Mouse (Mus musculus) limb, embryonic 11.5 days (tissue): ENCODE measurements at regions not wholly inside any gene's neighbourhood (a gene's known extent, or its start where the extent isn't known, plus 50 kb on each side); places are given as distances from the start of the nearest gene placed in this dataset.

ENCODE experiments used
- ATAC-seq: fragments of 200-750 bp; cut with Nextera tagmentation; 2 replicates; pipeline ENCODE4 v1.8.0; 2017; ENCODE audit warnings: low read depth; ENCODE audit not compliant: insufficient number of reproducible peaks, low FRiP score, low TSS enrichment
- DNase-seq: peaks from one replicate; pipeline ENCODE4 v3.0.0-alpha.2; 2015; ENCODE audit warnings: low spot score
- H3K27ac ChIP-seq: fragments of 300-500 bp; sonication (generic); replicated peaks from 2 replicates; pipeline ENCODE4 v1.5.1; 2014; ENCODE audit warnings: low read depth, mild to moderate bottlenecking, low read length
- H3K27me3 ChIP-seq: fragments of 300-500 bp; sonication (generic); 2 replicates; pipeline ENCODE4 v1.6.1; 2014; ENCODE audit warnings: mild to moderate bottlenecking, low read length, mixed read lengths; ENCODE audit not compliant: control insufficient read depth, insufficient read depth
- H3K36me3 ChIP-seq: fragments of 300-500 bp; sonication (generic); 2 replicates; pipeline ENCODE4 v1.6.1; 2014; ENCODE audit warnings: mild to moderate bottlenecking, low read length, moderate library complexity, mixed read lengths; ENCODE audit not compliant: control insufficient read depth, insufficient read depth
- H3K4me1 ChIP-seq: fragments of 300-500 bp; sonication (generic); 2 replicates; pipeline ENCODE4 v1.6.1; 2014; ENCODE audit warnings: low read length, mixed read lengths; ENCODE audit not compliant: control insufficient read depth, insufficient read depth
- H3K4me2 ChIP-seq: fragments of 300-500 bp; sonication (generic); 2 replicates; pipeline ENCODE4 v1.6.1; 2014; ENCODE audit warnings: low read depth, mild to moderate bottlenecking, moderate library complexity; ENCODE audit not compliant: severe bottlenecking
- H3K4me3 ChIP-seq: fragments of 300-500 bp; sonication (generic); 2 replicates; pipeline ENCODE4 v1.5.1; 2014; ENCODE audit warnings: low read depth, low read length
- H3K9ac ChIP-seq: fragments of 300-500 bp; sonication (generic); 2 replicates; pipeline ENCODE4 v1.6.1; 2014; ENCODE audit warnings: mild to moderate bottlenecking, low read length
- H3K9me3 ChIP-seq: fragments of 300-500 bp; sonication (generic); 2 replicates; pipeline ENCODE4 v1.6.1; 2016; ENCODE audit warnings: low read length; ENCODE audit not compliant: control insufficient read depth
- WGBS: fragments of 180-500 bp; shearing (Covaris S2); extraction: QIAGEN DNeasy Blood & Tissue Kit; methylation state at CpG from one replicate; pipeline ENCODE4 v1.1.7; 2014; 5-methylcytosine and 5-hydroxymethylcytosine counted together

- H3K4me2 ChIP-seq: no peak overlapping the region
- no peak for DNase-seq
- no peaks in the 10 kb centered on the region for H3K36me3 ChIP-seq
Measured at GRCm38 (mm10) chr2:61361394-61361793, 217.0 kb upstream of the Tank start.

GRCm38 (mm10) chr2:61354104-61354503, 224.3 kb upstream of the Tank start:
- Histone ChIP-seq H3K4me1 (peaks cover 12% of the 10 kb centered on the region), H3K4me3 (no peak overlapping the region), H3K4me2 (peak overlapping the region; percentile 12; the same call in 1 of the 2 replicates), H3K9me3 (no peaks in the 10 kb centered on the region), H3K9ac (no peak overlapping the region), H3K36me3 (no peaks in the 10 kb centered on the region), H3K27ac (peak overlapping the region; percentile 70), H3K27me3 (no peaks in the 10 kb centered on the region)
- DNase-seq (peak; percentile 66), ATAC-seq (peak; percentile 84)
- WGBS: 13% methylated on average over 8 of the region's 8 CpGs

More at GRCm38 (mm10) chr2:61361394-61361793, 217.0 kb upstream of the Tank start:
- H3K9me3 ChIP-seq: no peaks in the 10 kb centered on the region
- H3K27me3 ChIP-seq: no peaks in the 10 kb centered on the region
- ATAC-seq: no peak
- 84% methylated on average over 2 of the region's 2 CpGs for WGBS
- H3K9ac ChIP-seq: no peak overlapping the region
- H3K4me3 ChIP-seq: no peak overlapping the region
- no peak overlapping the region for H3K27ac ChIP-seq
- no peaks in the 10 kb centered on the region for H3K4me1 ChIP-seq

GRCm38 (mm10) chr2:61347451-61347850, 230.9 kb upstream of the Tank start:
- H3K36me3 ChIP-seq: no peaks in the 10 kb centered on the region
- DNase-seq (no peak), ATAC-seq (no peak)
- WGBS: 94% methylated on average over 3 of the region's 3 CpGs
- H3K9ac ChIP-seq: no peak overlapping the region
- H3K4me3 ChIP-seq: no peak overlapping the region
- H3K4me1 ChIP-seq: no peaks in the 10 kb centered on the region
- no peaks in the 10 kb centered on the region for H3K9me3 ChIP-seq
- no peak overlapping the region for H3K27ac ChIP-seq
- H3K27me3 ChIP-seq: no peaks in the 10 kb centered on the region
- no peak overlapping the region for H3K4me2 ChIP-seq

- ATAC-seq (no peak), DNase-seq (no peak)
- Histone ChIP-seq H3K36me3 (no peaks in the 10 kb centered on the region), H3K4me2 (no peak overlapping the region), H3K27me3 (no peaks in the 10 kb centered on the region), H3K27ac (no peak overlapping the region), H3K9me3 (no peaks in the 10 kb centered on the region), H3K4me1 (no peaks in the 10 kb centered on the region), H3K9ac (no peak overlapping the region), H3K4me3 (no peak overlapping the region)
- WGBS: 33% methylated on average over 8 of the region's 8 CpGs
Measured at GRCm38 (mm10) chr2:61346012-61346760, 232.2 kb upstream of the Tank start.

- no peaks in the 10 kb centered on the region for H3K36me3 ChIP-seq
- WGBS: 89% methylated on average over 7 of the region's 7 CpGs
- H3K27ac ChIP-seq: no peak overlapping the region
- DNase-seq (no peak), ATAC-seq (no peak)
- no peak overlapping the region for H3K4me2 ChIP-seq
- no peaks in the 10 kb centered on the region for H3K4me1 ChIP-seq
- no peak overlapping the region for H3K4me3 ChIP-seq
- H3K27me3 ChIP-seq: no peaks in the 10 kb centered on the region
- no peaks in the 10 kb centered on the region for H3K9me3 ChIP-seq
- H3K9ac ChIP-seq: no peak overlapping the region
Measured at GRCm38 (mm10) chr2:61345311-61345710, 233.1 kb upstream of the Tank start.

- ATAC-seq (no peak), DNase-seq (no peak)
- 87% methylated on average over 16 of the region's 16 CpGs for WGBS
- Histone ChIP-seq H3K9ac (no peak overlapping the region), H3K4me2 (no peak overlapping the region), H3K27ac (no peak overlapping the region), H3K4me1 (no peaks in the 10 kb centered on the region), H3K4me3 (no peak overlapping the region), H3K27me3 (no peaks in the 10 kb centered on the region), H3K9me3 (no peaks in the 10 kb centered on the region), H3K36me3 (no peaks in the 10 kb centered on the region)
Measured at GRCm38 (mm10) chr2:61344556-61345131, 233.7 kb upstream of the Tank start.

GRCm38 (mm10) chr2:61341254-61341653, 237.1 kb upstream of the Tank start:
- no peak for DNase-seq
- WGBS: 82% methylated on average over 5 of the region's 5 CpGs
- H3K27ac ChIP-seq: no peak overlapping the region
- no peaks in the 10 kb centered on the region for H3K27me3 ChIP-seq
- no peaks in the 10 kb centered on the region for H3K4me1 ChIP-seq
- no peak overlapping the region for H3K9ac ChIP-seq
- no peak overlapping the region for H3K4me3 ChIP-seq
- H3K4me2 ChIP-seq: no peak overlapping the region
- ATAC-seq: no peak
- no peaks in the 10 kb centered on the region for H3K36me3 ChIP-seq
- no peaks in the 10 kb centered on the region for H3K9me3 ChIP-seq

- Histone ChIP-seq H3K9ac (no peak overlapping the region), H3K4me3 (no peak overlapping the region), H3K4me1 (no peaks in the 10 kb centered on the region), H3K27me3 (no peaks in the 10 kb centered on the region), H3K36me3 (no peaks in the 10 kb centered on the region), H3K9me3 (no peaks in the 10 kb centered on the region), H3K4me2 (no peak overlapping the region), H3K27ac (no peak overlapping the region)
- ATAC-seq: no peak
- no peak for DNase-seq
- WGBS: 89% methylated on average over 4 of the region's 4 CpGs
Measured at GRCm38 (mm10) chr2:61319226-61319625, 259.2 kb upstream of the Tank start.
